Mouse (Mus musculus) c-Kit-positive CD71-negative TER-119-negative erythroid progenitor cells, embryonic 14.5 days (primary cell): ENCODE results near the gene Olfr732.

Source experiments
- DNase-seq: peaks from one replicate; pipeline ENCODE4 v3.0.0-alpha.2; 2013; ENCODE audit warnings: low read depth

Gene Olfr732

GRCm38 (mm10) chr14:50284106-50284505 lies at the start of gene Olfr732:
Olfr732 (minus strand) TSS chr14:50284206.
- no peak for DNase-seq

- DNase-seq: no peak
Observed at GRCm38 (mm10) chr14:50326661-50327060, 42.7 kb upstream of the Olfr732 start, which contains the start of gene Olfr734. Olfr734 (minus strand) TSS chr14:50326761.

GRCm38 (mm10) chr14:50301422-50301821 lies 17.4 kb upstream of the Olfr732 start, which contains the start of gene Olfr733:
Olfr733 (minus strand) TSS chr14:50301522.
- DNase-seq: no peak

- DNase-seq: no peak
Observed at GRCm38 (mm10) chr14:50241766-50242165, 42.2 kb downstream of the Olfr732 start, which contains the start of gene Olfr731. Olfr731 (minus strand) TSS chr14:50241866.
